Comparison of ENCODE assay signal across 15 mouse cellular contexts in the genomic region with DNA sequence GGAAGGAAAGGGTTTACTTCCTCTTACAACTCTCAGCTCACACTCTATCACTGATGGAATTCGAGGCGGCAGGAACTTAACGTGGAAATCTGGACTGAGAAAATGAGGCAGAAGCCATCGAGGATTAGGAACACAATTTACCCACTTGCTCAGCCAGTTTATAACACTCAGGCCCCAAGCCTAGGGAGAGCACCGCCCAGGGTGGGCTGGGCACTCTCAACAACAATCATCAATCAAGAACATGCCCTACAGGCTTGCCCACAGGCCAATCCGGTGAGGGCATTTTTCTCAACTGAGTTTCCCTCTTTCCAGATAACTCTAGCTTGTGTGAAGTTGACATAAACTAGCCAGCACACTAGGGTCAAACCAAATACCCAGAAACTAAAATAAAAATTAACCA. TPM values are rescaled to one million over a fixed set of nuclear protein-coding genes. Genes with fewer than 3 reads are reported as not detected.
DNase-seq lines count a peak whose midpoint lies in the region; ATAC-seq and TF ChIP-seq lines count a peak whose summit lies in the region.
"Had no signal": no experiment of that assay in that cellular context is flagged by ENCODE, and none has a peak within 500 bp of the region (broad histone marks: within the 10 kb centered on the region; RNA-seq: fewer than 3 reads in every experiment).

No protein-coding gene starts in this region.

- ATAC-seq in heart, postnatal 0 days (ENCODE audit: insufficient read depth, low read depth), result no peak

- H3K9ac ChIP-seq in heart, adult 2 months (ENCODE audit: low read depth, low read length), result no peak overlapping the region
- H3K9ac ChIP-seq in heart, postnatal 0 days (replicated peaks; ENCODE audit: low read depth, low read length), result no peak overlapping the region
- H3K9ac ChIP-seq: liver, embryonic 13.5 days had no signal

- H3K4me1 ChIP-seq in heart, adult 2 months (ENCODE audit: control insufficient read depth, insufficient read depth, low read length), result peaks cover 21% of the 10 kb centered on the region
- H3K4me1 ChIP-seq in heart, postnatal 0 days (ENCODE audit: control insufficient read depth, insufficient read depth), result peaks cover 66% of the 10 kb centered on the region

- intact Hi-C loops in heart, adult 2 months (cut with DNase I), result no loop called here
- intact Hi-C loops in heart, postnatal 14 days (cut with DNase I), result loop anchor here (2.0 to 10.0 kb wide), 3 partner anchors 31 to 535 kb away; a partner anchor contains a TSS

- TF ChIP-seq POLR2A in heart, adult 2 months (IDR thresholded peaks at IDR 0.05; ENCODE audit: insufficient read depth, low read depth, low read length), result no peak

- H3K27ac ChIP-seq in heart, adult 2 months, result peak overlapping the region; percentile 97; the same call in 1 of the 2 replicates
- peak overlapping the region; percentile 94; the same call in 1 of the 2 replicates for H3K27ac ChIP-seq in layer of hippocampus, adult 2 months
- H3K27ac ChIP-seq in heart, postnatal 0 days (ENCODE audit: low read depth), result no peak overlapping the region
- H3K27ac ChIP-seq: liver, embryonic 13.5 days had no signal

- no peak for TF ChIP-seq EP300 in heart, adult 2 months (IDR thresholded peaks at IDR 0.05; ENCODE audit: insufficient read depth, low read depth, low read length)
- TF ChIP-seq EP300 in heart, postnatal 0 days (IDR thresholded peaks at IDR 0.05; ENCODE audit: low read depth), result no peak

- DNase-seq in heart, adult 2 months, result no peak
- DNase-seq in heart, postnatal 14 days, result no peak
- no peak for DNase-seq in layer of hippocampus, adult 2 months (ENCODE audit: low spot score in 2 of 2)
- DNase-seq in layer of hippocampus, adult 8-10 months (ENCODE audit: low spot score in 2 of 2), result no peak
- DNase-seq in brain, adult 2 months (ENCODE audit: low read depth, low spot score), result peak; percentile 21
- DNase-seq in heart, postnatal 0 days (ENCODE audit: low spot score), result no peak
- no peak for DNase-seq in right cerebral cortex, postnatal 14 days
- DNase-seq in thymus, postnatal 14 days, result no peak
- DNase-seq: B cell, adult 2 months; kidney, postnatal 14 days; liver, embryonic 13.5 days had no signal

- H3K27me3 ChIP-seq in heart, adult 2 months (ENCODE audit: control insufficient read depth, insufficient read depth, low read length), result no peaks in the 10 kb centered on the region
- H3K27me3 ChIP-seq in heart, postnatal 0 days (ENCODE audit: control insufficient read depth, insufficient read depth, low read length), result no peaks in the 10 kb centered on the region

- peaks cover 10% of the 10 kb centered on the region for H3K36me3 ChIP-seq in heart, adult 2 months (ENCODE audit: control insufficient read depth, insufficient read depth, low read length)
- no peaks in the 10 kb centered on the region for H3K36me3 ChIP-seq in heart, postnatal 0 days (replicated peaks; ENCODE audit: control insufficient read depth, insufficient read depth, low read length)
- H3K36me3 ChIP-seq: liver, embryonic 13.5 days had no signal

- WGBS in heart, adult 2 months, result 22% methylated on average over 6 of the region's 6 CpGs
- 32% methylated on average over 6 of the region's 6 CpGs for WGBS in heart, postnatal 0 days

- H3K4me3 ChIP-seq in heart, adult 2 months, result no peak overlapping the region
- no peak overlapping the region; the same call in 1 of the 2 replicates for H3K4me3 ChIP-seq in layer of hippocampus, adult 2 months
- H3K4me3 ChIP-seq in heart, postnatal 0 days (ENCODE audit: low read depth, low read length), result no peak overlapping the region
- H3K4me3 ChIP-seq: liver, embryonic 13.5 days had no signal

- TF ChIP-seq CTCF in heart, adult 2 months (IDR thresholded peaks at IDR 0.05), result no peak
- no peak for TF ChIP-seq CTCF in layer of hippocampus, adult 2 months (conservative IDR thresholded peaks at IDR 0.05)
- no peak for TF ChIP-seq CTCF in heart, postnatal 0 days (IDR thresholded peaks at IDR 0.05; ENCODE audit: low read depth)

- H3K79me2 ChIP-seq in heart, adult 2 months (replicated peaks; ENCODE audit: control insufficient read depth, insufficient read depth, low read length), result peaks cover 6% of the 10 kb centered on the region

- peak overlapping the region; percentile 41; the same call in 1 of the 2 replicates for H3K4me2 ChIP-seq in heart, postnatal 0 days (ENCODE audit: low read depth, low read length)

- H3K9me3 ChIP-seq in heart, postnatal 0 days (replicated peaks; ENCODE audit: control insufficient read depth, low read length), result no peaks in the 10 kb centered on the region
- H3K9me3 ChIP-seq: liver, embryonic 13.5 days had no signal

RNA-seq across cellular contexts. Expression of a gene that starts 3.1 kb away (rescaled TPM):
- 10 to 100 TPM; 15.3 to 20.9 TPM for total RNA-seq in heart, adult 2 months (2021)
- polyA plus RNA-seq in heart, adult 2 months (2012; rRNA removed), result 3.9 and 4.1 TPM in 2 replicates
- total RNA-seq in heart, postnatal 14 days (2021), result 10 to 100 TPM; 30.2 to 31.3 TPM
- 10 to 100 TPM; 21.1 to 25.4 TPM for total RNA-seq in layer of hippocampus, adult 2 months (2021)
- total RNA-seq in layer of hippocampus, adult 8-10 months (2022), result 10 to 100 TPM; 24.7 to 42.3 (median 34.1) TPM
- 8.9 and 15.0 TPM in 2 replicates for total RNA-seq in heart, postnatal 0 days (2014; rRNA removed; ENCODE audit: low replicate concordance)
- 12.6 and 13.5 TPM in 2 replicates for polyA plus RNA-seq in heart, postnatal 0 days (2015; fragmentation: Nextera tagmentation; extraction: Ambion mirVana)

RNA-seq across cellular contexts. Expression of a gene that starts 16.8 kb away (rescaled TPM):
- not detected for total RNA-seq in heart, adult 2 months (2021)
- not detected in 2 replicates for polyA plus RNA-seq in heart, adult 2 months (2012; rRNA removed)
- not detected for total RNA-seq in heart, postnatal 14 days (2021)
- not detected for total RNA-seq in layer of hippocampus, adult 2 months (2021)
- not detected for total RNA-seq in layer of hippocampus, adult 8-10 months (2022)
- total RNA-seq in heart, postnatal 0 days (2014; rRNA removed; ENCODE audit: low replicate concordance), result not detected in 2 replicates
- not detected in 2 replicates for polyA plus RNA-seq in heart, postnatal 0 days (2015; fragmentation: Nextera tagmentation; extraction: Ambion mirVana)
- total RNA-seq: left cerebral cortex, postnatal 10 days; MEL had no signal
- polyA plus RNA-seq: cortical plate, adult 2 months; gonadal fat pad, adult 2 months; liver, embryonic 13.5 days had no signal
